ENCODE assay signal across 24 mouse cellular contexts in the genomic region with DNA sequence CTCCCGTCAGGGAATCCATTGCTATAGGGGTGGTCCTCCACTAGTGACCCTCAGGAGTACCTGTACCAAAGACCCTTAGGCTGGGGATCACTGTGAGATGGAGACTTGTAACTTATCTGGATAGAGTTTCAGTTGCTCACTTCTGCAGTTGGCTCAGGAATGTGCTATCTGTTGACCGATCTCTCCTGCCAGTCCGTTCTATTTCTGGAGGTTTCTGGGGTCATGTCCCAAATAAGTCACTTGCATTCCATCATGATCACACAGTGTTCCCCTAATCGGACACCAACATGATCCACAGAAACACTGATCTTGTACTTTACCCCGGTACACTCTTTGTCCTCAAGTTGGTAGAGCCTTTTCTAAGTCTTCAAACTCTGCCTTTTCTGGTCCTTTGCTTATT. TPM values are rescaled to one million over a fixed set of nuclear protein-coding genes. Genes with fewer than 3 reads are reported as not detected.
DNase-seq lines count a peak whose midpoint lies in the region; ATAC-seq and TF ChIP-seq lines count a peak whose summit lies in the region.
"Had no signal": no experiment of that assay in that cellular context is flagged by ENCODE, and none has a peak within 500 bp of the region (broad histone marks: within the 10 kb centered on the region; RNA-seq: fewer than 3 reads in every experiment).

No protein-coding gene starts in this region.

- ATAC-seq in midbrain, embryonic 16.5 days, result no peak
- ATAC-seq: activated CD4-positive, CD25-positive, alpha-beta regulatory T cell, adult 4 months; CD4-positive, CD25-positive, alpha-beta regulatory T cell, adult 4 months; forebrain, embryonic 13.5 days; forebrain, embryonic 15.5 days; Patski had no signal

- no peaks in the 10 kb centered on the region for H3K79me2 ChIP-seq in myocyte (ENCODE audit: control insufficient read depth, insufficient read depth)

- H3K27ac ChIP-seq in midbrain, embryonic 16.5 days (ENCODE audit: low read length), result no peak overlapping the region
- H3K27ac ChIP-seq: embryonic facial prominence, embryonic 10.5 days; embryonic facial prominence, embryonic 12.5 days; forebrain, embryonic 13.5 days; forebrain, embryonic 15.5 days had no signal

- no peaks in the 10 kb centered on the region for H3K9me3 ChIP-seq in midbrain, embryonic 16.5 days (replicated peaks; ENCODE audit: control insufficient read depth, low read length, poor library complexity, severe bottlenecking)
- H3K9me3 ChIP-seq: embryonic facial prominence, embryonic 10.5 days; embryonic facial prominence, embryonic 12.5 days; forebrain, embryonic 13.5 days; forebrain, embryonic 15.5 days; G1E had no signal

- intact Hi-C loops in gastrocnemius, postnatal 14 days (cut with DNase I; ENCODE audit: low total_unique reads), result no loop called here

- no peaks in the 10 kb centered on the region for H3K27me3 ChIP-seq in myocyte (ENCODE audit: control insufficient read depth, insufficient read depth, insufficient read length)
- no peaks in the 10 kb centered on the region for H3K27me3 ChIP-seq in midbrain, embryonic 16.5 days (ENCODE audit: control insufficient read depth, insufficient read depth, low read depth, low read length)
- H3K27me3 ChIP-seq: CH12.LX; embryonic facial prominence, embryonic 12.5 days; forebrain, embryonic 13.5 days; forebrain, embryonic 15.5 days; Patski had no signal

- H3K4me1 ChIP-seq in midbrain, embryonic 16.5 days (ENCODE audit: control insufficient read depth, insufficient read depth, low read length), result no peaks in the 10 kb centered on the region
- H3K4me1 ChIP-seq: embryonic facial prominence, embryonic 10.5 days; embryonic facial prominence, embryonic 12.5 days; forebrain, embryonic 13.5 days; forebrain, embryonic 15.5 days had no signal

- H3ac ChIP-seq in myocyte (ENCODE audit: control insufficient read depth, insufficient read length), result no peak overlapping the region

- H3K9ac ChIP-seq in midbrain, embryonic 16.5 days (ENCODE audit: low read depth, low read length), result no peak overlapping the region
- H3K9ac ChIP-seq: embryonic facial prominence, embryonic 12.5 days; forebrain, embryonic 13.5 days; forebrain, embryonic 15.5 days had no signal

- H3K36me3 ChIP-seq in myocyte (ENCODE audit: control insufficient read depth, insufficient read depth), result no peaks in the 10 kb centered on the region
- no peaks in the 10 kb centered on the region for H3K36me3 ChIP-seq in midbrain, embryonic 16.5 days (ENCODE audit: control insufficient read depth, insufficient read depth, low read length)
- H3K36me3 ChIP-seq: embryonic facial prominence, embryonic 10.5 days; embryonic facial prominence, embryonic 12.5 days; forebrain, embryonic 15.5 days; G1E had no signal

- no peak for TF ChIP-seq POLR2A in myocyte (IDR thresholded peaks at IDR 0.05; ENCODE audit: insufficient read length, low read depth)

- DNase-seq in gastrocnemius, adult 18-20 months (ENCODE audit: low spot score), result peak; percentile 57
- no peak for DNase-seq in gastrocnemius, postnatal 14 days
- peak; percentile 19 for DNase-seq in gastrocnemius, postnatal 25 days
- no peak for DNase-seq in gastrocnemius, postnatal 10 days
- DNase-seq: adrenal gland, adult 8-10 months; adrenal gland, postnatal 14 days; adrenal gland, postnatal 36 days; B cell, adult 2 months; cerebellum, adult 11-12 months; cerebellum, adult 2 months; cerebellum, adult 9-10 months; cerebellum, postnatal 10 days; cerebellum, postnatal 25 days had no signal

- 94% methylated on average over 5 of the region's 5 CpGs for WGBS in midbrain, embryonic 16.5 days

- H3K4me2 ChIP-seq in myocyte (ENCODE audit: low read depth), result peak overlapping the region; percentile 25
- no peak overlapping the region for H3K4me2 ChIP-seq in midbrain, embryonic 16.5 days (ENCODE audit: low read length)
- H3K4me2 ChIP-seq: embryonic facial prominence, embryonic 12.5 days; forebrain, embryonic 13.5 days; forebrain, embryonic 15.5 days had no signal

- no peak overlapping the region for H3K4me3 ChIP-seq in myocyte
- no peak overlapping the region for H3K4me3 ChIP-seq in midbrain, embryonic 16.5 days (ENCODE audit: low read depth, low read length)
- H3K4me3 ChIP-seq: embryonic facial prominence, embryonic 10.5 days; embryonic facial prominence, embryonic 12.5 days; forebrain, embryonic 13.5 days; forebrain, embryonic 15.5 days had no signal

TF ChIP-seq in myocyte, 11 proteins besides CTCF, POLR2A, EP300 and RAD21:
- TF ChIP-seq MYOG (IDR thresholded peaks at IDR 0.05; ENCODE audit: control insufficient read depth in 1 of 3, insufficient read depth in 1 of 3, insufficient read length in 2 of 3, low read depth in 2 of 3) (peak in 2 of 3 experiments; percentile 7 to 59), MYOD1 (IDR thresholded peaks at IDR 0.05; ENCODE audit: control insufficient read depth in 1 of 3, insufficient read length in 2 of 3, low read depth in 2 of 3) (peak in 1 of 3 experiments; percentile 41), REST (IDR thresholded peaks at IDR 0.05; ENCODE audit: insufficient read depth, insufficient read length) (no peak)

RNA-seq across cellular contexts. Expression of gene Smim20, which starts 40.6 kb away (rescaled TPM):
- total RNA-seq in gastrocnemius, adult 18-20 months (2021), result 10 to 100 TPM; 51.0 to 57.7 TPM
- 10 to 100 TPM; 75.4 to 80.1 TPM for total RNA-seq in gastrocnemius, postnatal 14 days (2021)
- 10 to 100 TPM; 60.7 to 61.1 TPM for total RNA-seq in gastrocnemius, postnatal 25 days (2021)
- total RNA-seq in gastrocnemius, postnatal 10 days (2021), result 100 to 1,000 TPM in 1 of 2 experiments, 10 to 100 TPM in 1; 94.9 to 103 TPM
- polyA plus RNA-seq in myocyte (2012; fragmentation: generic; extraction: Trizol), result 78.0 TPM
- polyA plus RNA-seq in midbrain, embryonic 16.5 days (2015; fragmentation: Nextera tagmentation; extraction: Ambion mirVana), result 65.6 and 71.0 TPM in 2 replicates

Comparison
In these comparisons a context has a peak if more than half of its experiments do, and no peak if none do; other contexts are left out.
1. DNase-seq: peak in gastrocnemius, adult 18-20 months (single experiment) and gastrocnemius, postnatal 25 days (single experiment); none in gastrocnemius, postnatal 14 days (single experiment) and gastrocnemius, postnatal 10 days (single experiment).